Mouse (Mus musculus): ENCODE data around the gene Gorasp2. TPM values are rescaled to one million over a fixed set of nuclear protein-coding genes. Genes with fewer than 3 reads are reported as not detected.

The Gorasp2 gene
- 10 to 100 TPM; 92.7 to 96.6 TPM for total RNA-seq (2021)
- long read RNA-seq, experiment 1, transcript Gorasp2-201 (10 exons, 2,238 nt): major isoform, 144 of 163 reads
- long read RNA-seq, experiment 1, partial matches to known transcripts: 4 of 163 reads
- long read RNA-seq, experiment 1, other reads (novel, unspliced or antisense): 13 of 163 reads
- long read RNA-seq, experiment 2, transcript Gorasp2-201 (10 exons, 2,238 nt): major isoform, 100 of 109 reads
- long read RNA-seq, experiment 2, partial matches to known transcripts: 2 of 109 reads
- long read RNA-seq, experiment 2, other reads (novel, unspliced or antisense): 6 of 109 reads

- TF ChIP-seq CTCF (IDR thresholded peaks at IDR 0.05): peak; percentile 100
- DNase-seq (ENCODE audit: extremely low spot score in 1 of 2, low spot score in 2 of 2): peak; percentile 97
- intact Hi-C loops (cut with DNase I): no loop called here
- Histone ChIP-seq H3K27ac (peak within 1 kb of the TSS; percentile 91), H3K4me3 (peak within 1 kb of the TSS; percentile 74)
Observed at GRCm38 (mm10) chr2:70660887-70661714, at the start of gene Gorasp2. Gene Gorasp2, plus strand, starts transcription at chr2:70661576.

DNA sequence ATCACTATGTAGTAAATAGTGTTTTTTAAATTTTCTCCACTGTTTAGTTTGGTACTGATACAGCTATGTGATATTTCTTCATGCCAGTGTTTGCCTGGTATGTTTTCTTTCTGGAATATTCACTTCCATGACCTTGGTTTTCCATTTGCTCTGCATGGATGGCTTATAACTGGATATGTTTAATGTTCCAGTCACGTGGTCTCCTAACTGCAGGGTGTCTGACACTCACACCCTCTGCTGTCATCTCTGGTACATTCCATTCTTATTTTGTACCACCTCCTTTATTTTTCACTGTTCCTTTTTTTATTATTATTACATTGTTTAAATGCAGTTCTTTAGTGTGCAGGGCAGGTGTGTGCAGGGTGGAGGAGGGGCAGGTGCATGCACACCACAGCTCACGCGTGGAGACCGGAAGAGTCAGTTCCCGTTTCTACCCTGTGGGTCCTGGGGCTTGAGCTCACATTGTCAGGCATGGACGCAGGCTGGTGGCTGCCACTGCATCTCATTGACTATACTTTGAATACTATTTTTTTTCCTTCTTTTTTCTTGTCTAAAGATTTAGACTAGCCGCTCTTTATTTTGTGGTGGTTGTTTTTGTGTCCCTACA is 46.5 kb upstream of the Gorasp2 start:
- intact Hi-C loops (cut with DNase I): no loop called here

GRCm38 (mm10) chr2:70616076-70616475 is 45.3 kb upstream of the Gorasp2 start:
- DNase-seq (ENCODE audit: extremely low spot score in 1 of 2, low spot score in 2 of 2): no peak

More for the DNA sequence above, 46.5 kb upstream of the Gorasp2 start:
- no peak for TF ChIP-seq CTCF (IDR thresholded peaks at IDR 0.05)
- H3K4me3 ChIP-seq: no peak overlapping the region
- DNase-seq (ENCODE audit: extremely low spot score in 1 of 2, low spot score in 2 of 2): no peak
- H3K27ac ChIP-seq: no peak overlapping the region

GRCm38 (mm10) chr2:70616617-70617016 is 44.8 kb upstream of the Gorasp2 start:
- intact Hi-C loops (cut with DNase I): no loop called here
- DNase-seq (ENCODE audit: extremely low spot score in 1 of 2, low spot score in 2 of 2): no peak
- Histone ChIP-seq H3K27ac (no peak overlapping the region), H3K4me3 (no peak overlapping the region)
- no peak for TF ChIP-seq CTCF (IDR thresholded peaks at IDR 0.05)

More at GRCm38 (mm10) chr2:70616076-70616475, 45.3 kb upstream of the Gorasp2 start:
- no peak for TF ChIP-seq CTCF (IDR thresholded peaks at IDR 0.05)
- H3K4me3 ChIP-seq: no peak overlapping the region
- H3K27ac ChIP-seq: no peak overlapping the region
- intact Hi-C loops (cut with DNase I): no loop called here

DNA sequence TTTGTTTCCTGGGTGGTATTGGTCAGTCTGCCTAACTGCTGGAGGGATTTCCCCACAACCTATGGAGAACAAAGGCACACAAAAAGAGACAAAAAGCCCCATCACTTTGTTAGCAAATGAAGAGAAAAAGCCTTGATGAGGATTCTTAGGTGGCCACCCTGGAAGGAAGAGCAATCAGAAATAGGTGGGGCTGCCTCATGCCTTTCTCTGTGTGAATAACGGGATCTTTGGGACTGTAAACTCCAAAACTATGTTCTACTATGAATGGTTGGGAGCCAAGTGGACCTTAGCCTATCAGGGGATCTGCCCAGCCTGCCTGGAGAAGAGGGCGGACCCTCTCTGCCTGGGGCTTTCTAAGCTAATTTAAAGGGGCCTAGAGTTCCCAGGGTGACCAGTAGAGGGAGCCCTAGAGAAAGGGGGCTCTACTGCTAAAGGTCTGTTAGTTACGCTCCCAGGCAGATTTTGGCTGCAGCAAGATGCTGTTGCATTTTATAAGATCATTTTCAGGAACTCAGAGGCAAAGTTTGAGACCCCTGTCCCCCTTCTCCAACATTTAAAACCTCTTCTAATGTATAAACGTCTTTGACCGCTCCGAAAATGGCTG is 42.0 kb upstream of the Gorasp2 start:
- Histone ChIP-seq H3K27ac (no peak overlapping the region), H3K4me3 (no peak overlapping the region)
- no peak for DNase-seq (ENCODE audit: extremely low spot score in 1 of 2, low spot score in 2 of 2)
- intact Hi-C loops (cut with DNase I): no loop called here
- peak; percentile 49 for TF ChIP-seq CTCF (IDR thresholded peaks at IDR 0.05)

DNA sequence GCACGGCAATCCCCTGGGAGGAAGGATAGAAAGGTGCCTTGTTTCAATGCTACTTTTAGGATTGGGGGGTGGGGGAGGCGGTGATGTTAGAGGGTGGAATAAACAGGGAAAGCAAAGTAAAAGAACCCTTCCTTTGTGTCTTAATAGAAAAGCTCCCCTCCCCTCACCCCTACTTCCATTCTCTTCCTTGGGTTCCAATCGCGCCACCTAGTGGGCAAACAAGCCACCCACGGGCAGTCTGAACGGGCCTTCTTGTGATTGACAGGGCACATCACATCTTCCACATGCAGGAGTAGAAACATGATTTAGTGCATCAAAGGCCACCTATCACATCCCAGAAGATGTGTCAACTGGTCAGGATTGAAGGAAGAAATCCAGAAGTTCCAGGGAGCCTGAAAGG is 41.2 kb upstream of the Gorasp2 start:
- intact Hi-C loops (cut with DNase I): no loop called here
- DNase-seq (ENCODE audit: extremely low spot score in 1 of 2, low spot score in 2 of 2): peak; percentile 47 to 49
- peak; percentile 68 for TF ChIP-seq CTCF (IDR thresholded peaks at IDR 0.05)
- Histone ChIP-seq H3K4me3 (no peak overlapping the region), H3K27ac (no peak overlapping the region)

GRCm38 (mm10) chr2:70622244-70622643 is 39.1 kb upstream of the Gorasp2 start:
- TF ChIP-seq CTCF (IDR thresholded peaks at IDR 0.05): no peak
- DNase-seq (ENCODE audit: extremely low spot score in 1 of 2, low spot score in 2 of 2): no peak
- H3K27ac ChIP-seq: no peak overlapping the region
- no peak overlapping the region for H3K4me3 ChIP-seq
- intact Hi-C loops (cut with DNase I): no loop called here

- DNase-seq (ENCODE audit: extremely low spot score in 1 of 2, low spot score in 2 of 2): no peak
- no peak overlapping the region for H3K27ac ChIP-seq
- TF ChIP-seq CTCF (IDR thresholded peaks at IDR 0.05): no peak
- no peak overlapping the region for H3K4me3 ChIP-seq
- intact Hi-C loops (cut with DNase I): no loop called here
Observed at GRCm38 (mm10) chr2:70625761-70626160, 35.6 kb upstream of the Gorasp2 start.

DNA sequence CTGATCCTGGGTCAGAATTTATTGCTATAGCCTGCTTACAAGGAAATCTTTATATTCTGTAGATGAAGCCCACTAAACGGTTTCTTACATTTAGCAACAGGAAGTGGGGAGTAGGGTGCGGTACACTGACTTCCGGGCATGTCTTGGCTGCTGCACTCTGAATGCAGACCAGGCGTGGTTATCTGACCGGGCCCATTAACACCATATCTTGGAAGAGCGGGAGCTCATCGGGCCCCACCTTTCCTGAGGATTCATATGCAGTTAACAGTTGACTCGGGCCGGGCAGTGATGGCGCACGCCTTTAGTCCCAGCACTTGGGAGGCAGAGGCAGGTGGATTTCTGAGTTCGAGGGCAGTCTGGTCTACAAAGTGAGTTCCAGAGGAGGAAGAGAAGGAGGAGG is 33.0 kb upstream of the Gorasp2 start:
- no peak for DNase-seq (ENCODE audit: extremely low spot score in 1 of 2, low spot score in 2 of 2)
- Histone ChIP-seq H3K27ac (no peak overlapping the region), H3K4me3 (no peak overlapping the region)
- TF ChIP-seq CTCF (IDR thresholded peaks at IDR 0.05): no peak
- intact Hi-C loops (cut with DNase I): no loop called here

DNA sequence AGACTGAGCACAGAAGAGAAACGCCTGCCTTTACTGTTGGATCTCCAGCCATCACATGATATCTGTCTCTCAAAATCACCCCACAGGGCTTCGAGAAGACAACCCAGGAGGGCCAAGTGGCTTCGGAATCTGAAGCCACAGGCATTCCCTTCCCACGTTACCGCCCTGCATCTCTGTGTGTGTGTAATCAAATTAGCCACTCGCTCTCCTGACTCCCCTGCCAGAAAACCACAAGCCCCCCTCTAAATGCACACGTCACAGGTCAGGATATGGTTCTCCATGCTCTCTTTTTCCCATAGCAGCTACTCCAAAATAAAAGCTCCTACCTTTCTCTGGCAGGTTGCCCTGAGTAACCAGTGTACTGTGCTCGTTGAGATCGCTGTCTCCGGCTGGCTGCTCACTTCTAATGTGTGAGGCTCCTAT is 32.0 kb upstream of the Gorasp2 start:
- peak in 1 of 2 experiments; percentile 27 for DNase-seq (ENCODE audit: extremely low spot score in 1 of 2, low spot score in 2 of 2)
- H3K4me3 ChIP-seq: no peak overlapping the region
- H3K27ac ChIP-seq: no peak overlapping the region
- intact Hi-C loops (cut with DNase I): no loop called here
- no peak for TF ChIP-seq CTCF (IDR thresholded peaks at IDR 0.05)

DNA sequence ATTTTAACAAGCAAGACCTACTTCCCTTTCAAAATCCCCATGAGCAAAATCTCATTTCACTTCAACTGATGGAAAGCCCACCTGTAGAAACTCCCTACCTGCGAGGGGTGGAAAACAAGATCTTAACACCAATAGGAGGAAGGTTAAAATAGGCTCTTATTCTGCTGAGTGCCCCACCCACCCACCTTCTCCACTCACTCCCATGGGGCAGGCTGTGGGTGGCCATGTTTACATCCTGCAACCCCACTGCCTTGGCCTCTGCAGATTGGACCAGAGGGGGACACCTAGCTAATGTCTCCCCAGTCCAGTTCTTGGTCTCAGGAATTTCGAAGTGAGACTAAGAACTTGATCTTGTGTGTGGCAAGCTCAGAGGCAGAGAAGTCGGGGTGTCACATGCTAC is 31.5 kb upstream of the Gorasp2 start:
- DNase-seq (ENCODE audit: extremely low spot score in 1 of 2, low spot score in 2 of 2): no peak
- no peak for TF ChIP-seq CTCF (IDR thresholded peaks at IDR 0.05)
- Histone ChIP-seq H3K27ac (no peak overlapping the region), H3K4me3 (no peak overlapping the region)
- intact Hi-C loops (cut with DNase I): no loop called here

DNA sequence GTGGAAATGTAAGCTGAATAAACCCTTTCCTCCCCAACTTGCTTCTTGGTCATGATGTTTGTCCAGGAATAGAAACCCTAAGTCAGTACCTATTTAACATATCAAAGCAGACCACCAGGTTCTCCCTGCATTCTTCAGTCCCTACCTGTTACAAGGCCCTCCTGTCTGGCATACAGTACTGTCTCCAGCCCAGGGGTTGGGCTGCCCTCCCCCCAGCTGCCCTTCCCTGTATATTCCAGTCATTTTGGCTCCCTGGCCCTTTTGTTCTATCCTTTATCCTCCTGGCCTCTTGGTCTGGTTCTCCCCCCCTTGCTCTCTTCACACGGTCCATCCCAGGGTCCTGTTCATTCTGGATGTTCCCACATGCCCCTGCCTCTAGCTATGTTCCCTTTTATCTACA is 30.1 kb upstream of the Gorasp2 start:
- no peak for DNase-seq (ENCODE audit: extremely low spot score in 1 of 2, low spot score in 2 of 2)
- intact Hi-C loops (cut with DNase I): no loop called here
- no peak overlapping the region for H3K4me3 ChIP-seq
- no peak for TF ChIP-seq CTCF (IDR thresholded peaks at IDR 0.05)
- H3K27ac ChIP-seq: no peak overlapping the region

All from left cerebral cortex, adult 2 months (tissue).